In the genomic region with DNA sequence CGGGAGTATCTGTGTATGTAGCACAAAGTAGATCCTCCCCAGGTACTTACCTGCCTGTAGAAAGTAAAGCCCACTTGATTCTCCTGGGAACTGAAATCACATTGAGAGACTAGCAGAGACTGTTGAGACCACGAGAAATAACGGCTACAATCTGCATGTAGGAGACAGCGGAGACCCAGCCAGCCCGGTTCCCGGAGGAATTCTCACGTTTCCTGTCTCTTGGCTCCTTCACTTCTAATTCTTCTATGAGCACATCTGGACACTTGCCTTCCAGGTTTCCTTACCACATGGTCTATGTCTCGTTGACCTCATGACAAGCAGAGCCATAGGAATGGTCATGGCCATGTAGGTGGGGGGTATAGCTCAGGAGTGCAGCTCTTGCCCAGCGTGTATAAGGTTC, we compare ENCODE assay signal across 10 mouse cellular contexts. TPM values are rescaled to one million over a fixed set of nuclear protein-coding genes. Genes with fewer than 3 reads are reported as not detected.
DNase-seq lines count a peak whose midpoint lies in the region; ATAC-seq and TF ChIP-seq lines count a peak whose summit lies in the region.
"Had no signal": no experiment of that assay in that cellular context is flagged by ENCODE, and none has a peak within 500 bp of the region (broad histone marks: within the 10 kb centered on the region; RNA-seq: fewer than 3 reads in every experiment).

No protein-coding gene starts in this region.

- TF ChIP-seq EP300 in stomach, postnatal 0 days (optimal IDR thresholded peaks at IDR 0.05): no peak

- peaks cover 13% of the 10 kb centered on the region for H3K4me1 ChIP-seq in forebrain, embryonic 12.5 days
- peaks cover 26% of the 10 kb centered on the region for H3K4me1 ChIP-seq in forebrain, embryonic 10.5 days
- H3K4me1 ChIP-seq in hindbrain, embryonic 13.5 days (replicated peaks): peaks cover 24% of the 10 kb centered on the region
- peaks cover 9% of the 10 kb centered on the region; the same call in 1 of the 2 replicates for H3K4me1 ChIP-seq in hindbrain, embryonic 14.5 days (replicated peaks; ENCODE audit: control insufficient read depth, insufficient read depth, low read length)
- peaks cover 27% of the 10 kb centered on the region for H3K4me1 ChIP-seq in lung, embryonic 15.5 days
- no peaks in the 10 kb centered on the region; the same call in 1 of the 2 replicates for H3K4me1 ChIP-seq in stomach, postnatal 0 days (replicated peaks; ENCODE audit: control insufficient read depth, insufficient read depth)

- no peaks in the 10 kb centered on the region for H3K9me3 ChIP-seq in forebrain, embryonic 12.5 days
- H3K9me3 ChIP-seq in forebrain, embryonic 10.5 days: no peaks in the 10 kb centered on the region
- H3K9me3 ChIP-seq in hindbrain, embryonic 13.5 days: no peaks in the 10 kb centered on the region
- no peaks in the 10 kb centered on the region for H3K9me3 ChIP-seq in hindbrain, embryonic 14.5 days (ENCODE audit: control insufficient read depth, low read length)
- no peaks in the 10 kb centered on the region for H3K9me3 ChIP-seq in lung, embryonic 15.5 days
- H3K9me3 ChIP-seq in stomach, postnatal 0 days (ENCODE audit: control insufficient read depth, low read length): no peaks in the 10 kb centered on the region
- H3K9me3 ChIP-seq: limb, embryonic 13.5 days had no signal

- ATAC-seq in forebrain, embryonic 12.5 days (ENCODE audit: low FRiP score): no peak
- ATAC-seq in hindbrain, embryonic 13.5 days (ENCODE audit: low FRiP score): 0 out of 2 replicates have a peak, but pooled peaks have one; percentile 16
- ATAC-seq in hindbrain, embryonic 14.5 days (ENCODE audit: low FRiP score): no peak
- ATAC-seq in lung, embryonic 15.5 days (ENCODE audit: borderline replicate concordance, extremely low read depth, low FRiP score, low TSS enrichment): no peak
- no peak for ATAC-seq in stomach, postnatal 0 days (ENCODE audit: low FRiP score, low TSS enrichment)

- H3K36me3 ChIP-seq in forebrain, embryonic 12.5 days (replicated peaks): no peaks in the 10 kb centered on the region
- H3K36me3 ChIP-seq in forebrain, embryonic 10.5 days (replicated peaks): no peaks in the 10 kb centered on the region
- H3K36me3 ChIP-seq in hindbrain, embryonic 13.5 days: no peaks in the 10 kb centered on the region
- H3K36me3 ChIP-seq in hindbrain, embryonic 14.5 days (replicated peaks; ENCODE audit: control insufficient read depth, insufficient read depth): no peaks in the 10 kb centered on the region
- H3K36me3 ChIP-seq in lung, embryonic 15.5 days: no peaks in the 10 kb centered on the region
- no peaks in the 10 kb centered on the region for H3K36me3 ChIP-seq in stomach, postnatal 0 days (ENCODE audit: control insufficient read depth, insufficient read depth, low read length)
- H3K36me3 ChIP-seq: limb, embryonic 13.5 days had no signal

- WGBS in forebrain, embryonic 12.5 days: 88% methylated on average over 9 of the region's 9 CpGs
- WGBS in forebrain, embryonic 10.5 days: 89% methylated on average over 9 of the region's 9 CpGs
- 83% methylated on average over 9 of the region's 9 CpGs for WGBS in hindbrain, embryonic 13.5 days
- 84% methylated on average over 9 of the region's 9 CpGs for WGBS in hindbrain, embryonic 14.5 days
- WGBS in lung, embryonic 15.5 days: 77% methylated on average over 9 of the region's 9 CpGs
- 77% methylated on average over 9 of the region's 9 CpGs for WGBS in stomach, postnatal 0 days

- H3K27me3 ChIP-seq in forebrain, embryonic 12.5 days: peaks cover 90% of the 10 kb centered on the region
- peaks cover 97% of the 10 kb centered on the region for H3K27me3 ChIP-seq in forebrain, embryonic 10.5 days (ENCODE audit: poor library complexity, severe bottlenecking)
- 0 out of 2 replicates have a peak, but pooled peaks cover 3% of the 10 kb centered on the region for H3K27me3 ChIP-seq in hindbrain, embryonic 13.5 days
- no peaks in the 10 kb centered on the region for H3K27me3 ChIP-seq in hindbrain, embryonic 14.5 days (ENCODE audit: control insufficient read depth, insufficient read depth, low read length)
- H3K27me3 ChIP-seq in lung, embryonic 15.5 days: no peaks in the 10 kb centered on the region
- H3K27me3 ChIP-seq in stomach, postnatal 0 days (ENCODE audit: control insufficient read depth, insufficient read depth, low read length): no peaks in the 10 kb centered on the region

- no peak overlapping the region for H3K4me3 ChIP-seq in forebrain, embryonic 12.5 days (replicated peaks)
- no peak overlapping the region for H3K4me3 ChIP-seq in forebrain, embryonic 10.5 days
- no peak overlapping the region for H3K4me3 ChIP-seq in hindbrain, embryonic 13.5 days
- H3K4me3 ChIP-seq in hindbrain, embryonic 14.5 days (replicated peaks; ENCODE audit: low read length): no peak overlapping the region
- no peak overlapping the region for H3K4me3 ChIP-seq in lung, embryonic 15.5 days
- no peak overlapping the region for H3K4me3 ChIP-seq in stomach, postnatal 0 days (ENCODE audit: low read depth, low read length)
- H3K4me3 ChIP-seq: limb, embryonic 13.5 days had no signal

- TF ChIP-seq CTCF in stomach, postnatal 0 days (IDR thresholded peaks at IDR 0.05; ENCODE audit: low read depth): no peak

- H3K9ac ChIP-seq in forebrain, embryonic 12.5 days: no peak overlapping the region
- no peak overlapping the region for H3K9ac ChIP-seq in hindbrain, embryonic 13.5 days
- no peak overlapping the region for H3K9ac ChIP-seq in hindbrain, embryonic 14.5 days
- H3K9ac ChIP-seq in lung, embryonic 15.5 days: no peak overlapping the region
- no peak overlapping the region for H3K9ac ChIP-seq in stomach, postnatal 0 days (ENCODE audit: low read length)

- no peak for DNase-seq in forebrain, embryonic 10.5 days (ENCODE audit: extremely low spot score, low spot score)
- DNase-seq in hindbrain, embryonic 14.5 days (ENCODE audit: low spot score): no peak
- DNase-seq in lung, postnatal 10 days: no peak
- no peak for DNase-seq in stomach, postnatal 0 days (ENCODE audit: low spot score)
- no peak for DNase-seq in frontal cortex, postnatal 36 days (ENCODE audit: low spot score in 2 of 2)

- H3K27ac ChIP-seq in forebrain, embryonic 12.5 days: 0 out of 2 replicates have a peak overlapping the region, but pooled peaks have one; percentile 27
- H3K27ac ChIP-seq in forebrain, embryonic 10.5 days: no peak overlapping the region
- H3K27ac ChIP-seq in hindbrain, embryonic 13.5 days: 0 out of 2 replicates have a peak overlapping the region, but pooled peaks have one; percentile 71
- no peak overlapping the region for H3K27ac ChIP-seq in hindbrain, embryonic 14.5 days
- peak overlapping the region; percentile 69 for H3K27ac ChIP-seq in lung, embryonic 15.5 days
- H3K27ac ChIP-seq in stomach, postnatal 0 days (replicated peaks): peak overlapping the region; percentile 69
- H3K27ac ChIP-seq: limb, embryonic 13.5 days had no signal

- no peak overlapping the region for H3K4me2 ChIP-seq in forebrain, embryonic 12.5 days
- no peak overlapping the region for H3K4me2 ChIP-seq in hindbrain, embryonic 13.5 days
- no peak overlapping the region for H3K4me2 ChIP-seq in hindbrain, embryonic 14.5 days (replicated peaks)
- 0 out of 2 replicates have a peak overlapping the region, but pooled peaks have one; percentile 44 for H3K4me2 ChIP-seq in lung, embryonic 15.5 days
- no peak overlapping the region for H3K4me2 ChIP-seq in stomach, postnatal 0 days (replicated peaks; ENCODE audit: low read depth)
- H3K4me2 ChIP-seq: midbrain, embryonic 11.5 days had no signal

RNA-seq across cellular contexts. Expression of a gene that starts 0.8 kb away (rescaled TPM):
- polyA plus RNA-seq in forebrain, embryonic 12.5 days (2016; fragmentation: Nextera tagmentation; extraction: Ambion mirVana): 1.0 and 1.1 TPM in 2 replicates
- polyA plus RNA-seq in forebrain, embryonic 10.5 days (2016; fragmentation: Nextera tagmentation; extraction: Ambion mirVana): 0.23 and 0.55 TPM in 2 replicates
- 4.4 and 6.4 TPM in 2 replicates for polyA plus RNA-seq in hindbrain, embryonic 13.5 days (2015; fragmentation: Nextera tagmentation; extraction: Ambion mirVana)
- 8.4 and 11.3 TPM in 2 replicates for polyA plus RNA-seq in hindbrain, embryonic 14.5 days (2014; fragmentation: Nextera tagmentation; extraction: Ambion mirVana)
- polyA plus RNA-seq in lung, embryonic 15.5 days (2015; fragmentation: Nextera tagmentation; extraction: Ambion mirVana): 6.4 and 7.9 TPM in 2 replicates
- polyA plus RNA-seq in stomach, postnatal 0 days (2015; fragmentation: Nextera tagmentation; extraction: Ambion mirVana): 26.6 and 30.2 TPM in 2 replicates

Comparison
In these comparisons a context has a peak if more than half of its experiments do, and no peak if none do; other contexts are left out.
1. H3K27ac ChIP-seq: peak in forebrain, embryonic 12.5 days (single experiment), hindbrain, embryonic 13.5 days (single experiment), lung, embryonic 15.5 days (single experiment) and stomach, postnatal 0 days (single experiment); none in forebrain, embryonic 10.5 days (single experiment) and hindbrain, embryonic 14.5 days (single experiment).